Mouse (Mus musculus) heart, embryonic 10.5 days (tissue): ENCODE measurements at regions not wholly inside any gene's neighbourhood (a gene's known extent, or its start where the extent isn't known, plus 50 kb on each side); places are given as distances from the start of the nearest gene placed in this dataset.

ENCODE experiments used
- DNase-seq: peaks from one replicate; pipeline ENCODE4 v3.0.0-alpha.2; 2017; ENCODE audit warnings: low spot score
- H3K27ac ChIP-seq: fragments of 300-500 bp; sonication (generic); 2 replicates; pipeline ENCODE4 v1.5.1; 2016; ENCODE audit warnings: mild to moderate bottlenecking
- H3K27me3 ChIP-seq: fragments of 300-500 bp; sonication (generic); 2 replicates; pipeline ENCODE4 v1.6.1; 2016; ENCODE audit warnings: mild to moderate bottlenecking; ENCODE audit not compliant: poor library complexity, insufficient read depth, severe bottlenecking
- H3K36me3 ChIP-seq: fragments of 300-500 bp; sonication (generic); 2 replicates; pipeline ENCODE4 v1.6.1; 2016; ENCODE audit warnings: mild to moderate bottlenecking, moderate library complexity
- H3K4me1 ChIP-seq: fragments of 300-500 bp; sonication (generic); 2 replicates; pipeline ENCODE4 v1.6.1; 2016; ENCODE audit warnings: mild to moderate bottlenecking
- H3K4me3 ChIP-seq: fragments of 300-500 bp; sonication (generic); 2 replicates; pipeline ENCODE4 v1.5.1; 2016; ENCODE audit warnings: mild to moderate bottlenecking, moderate library complexity
- H3K9me3 ChIP-seq: fragments of 300-500 bp; sonication (generic); 2 replicates; pipeline ENCODE4 v1.6.1; 2016; ENCODE audit warnings: mild to moderate bottlenecking, moderate library complexity
- WGBS: fragments of 180-500 bp; shearing (Covaris S2); methylation state at CpG from one replicate; pipeline ENCODE4 v1.1.7; 2016; 5-methylcytosine and 5-hydroxymethylcytosine counted together

GRCm38 (mm10) chr15:93690011-93690410 is 94.3 kb upstream of the Prickle1 start:
- 66% methylated on average over 10 of the region's 10 CpGs for WGBS
- no peak for DNase-seq
- H3K4me1 ChIP-seq: peaks cover 26% of the 10 kb centered on the region
- no peaks in the 10 kb centered on the region for H3K9me3 ChIP-seq
- no peaks in the 10 kb centered on the region for H3K27me3 ChIP-seq
- H3K4me3 ChIP-seq: no peak overlapping the region
- no peaks in the 10 kb centered on the region for H3K36me3 ChIP-seq
- H3K27ac ChIP-seq: no peak overlapping the region

GRCm38 (mm10) chr15:93686385-93686784 is 90.7 kb upstream of the Prickle1 start:
- no peaks in the 10 kb centered on the region for H3K27me3 ChIP-seq
- 16% methylated on average over 9 of the region's 9 CpGs for WGBS
- H3K4me3 ChIP-seq: peak overlapping the region; percentile 25
- peaks cover 30% of the 10 kb centered on the region for H3K4me1 ChIP-seq
- H3K36me3 ChIP-seq: no peaks in the 10 kb centered on the region
- DNase-seq: no peak
- no peaks in the 10 kb centered on the region for H3K9me3 ChIP-seq
- H3K27ac ChIP-seq: peak overlapping the region; percentile 87

- H3K9me3 ChIP-seq: no peaks in the 10 kb centered on the region
- DNase-seq: no peak
- 64% methylated on average over 4 of the region's 4 CpGs for WGBS
- no peaks in the 10 kb centered on the region for H3K36me3 ChIP-seq
- no peak overlapping the region for H3K4me3 ChIP-seq
- H3K27ac ChIP-seq: no peak overlapping the region
- H3K4me1 ChIP-seq: peaks cover 14% of the 10 kb centered on the region
- no peaks in the 10 kb centered on the region for H3K27me3 ChIP-seq
These were observed 85.9 kb upstream of the Prickle1 start for GRCm38 (mm10) chr15:93681602-93682001.

DNA sequence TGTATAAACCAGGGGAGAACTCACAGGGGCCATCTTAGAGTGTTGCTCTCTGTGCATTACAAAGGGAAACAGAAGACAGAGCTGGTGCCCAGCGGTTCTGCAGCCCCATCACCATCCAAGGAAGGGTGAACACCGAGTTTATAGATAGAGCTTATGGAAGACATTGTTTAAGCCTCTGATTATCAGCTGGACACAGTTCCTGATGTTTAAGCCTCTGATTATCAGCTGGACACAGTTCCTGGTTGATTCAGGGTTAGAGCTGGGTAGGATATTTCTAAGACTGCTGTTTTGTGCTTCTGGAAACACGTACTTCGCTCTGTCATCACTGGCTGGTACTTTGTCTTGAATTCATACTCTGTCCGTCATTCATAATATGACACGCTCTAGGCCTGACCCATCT is 79.9 kb upstream of the Prickle1 start:
- DNase-seq: no peak
- no peaks in the 10 kb centered on the region for H3K9me3 ChIP-seq
- 75% methylated on average over 6 of the region's 6 CpGs for WGBS
- peaks cover 13% of the 10 kb centered on the region for H3K4me1 ChIP-seq
- H3K4me3 ChIP-seq: no peak overlapping the region
- no peaks in the 10 kb centered on the region for H3K36me3 ChIP-seq
- no peak overlapping the region for H3K27ac ChIP-seq
- H3K27me3 ChIP-seq: no peaks in the 10 kb centered on the region

- DNase-seq: no peak
- Histone ChIP-seq H3K4me1 (peaks cover 13% of the 10 kb centered on the region), H3K9me3 (no peaks in the 10 kb centered on the region), H3K4me3 (no peak overlapping the region), H3K36me3 (no peaks in the 10 kb centered on the region), H3K27ac (no peak overlapping the region), H3K27me3 (no peaks in the 10 kb centered on the region)
- 63% methylated on average over 10 of the region's 10 CpGs for WGBS
These were observed 78.3 kb upstream of the Prickle1 start for GRCm38 (mm10) chr15:93673976-93674375.

DNA sequence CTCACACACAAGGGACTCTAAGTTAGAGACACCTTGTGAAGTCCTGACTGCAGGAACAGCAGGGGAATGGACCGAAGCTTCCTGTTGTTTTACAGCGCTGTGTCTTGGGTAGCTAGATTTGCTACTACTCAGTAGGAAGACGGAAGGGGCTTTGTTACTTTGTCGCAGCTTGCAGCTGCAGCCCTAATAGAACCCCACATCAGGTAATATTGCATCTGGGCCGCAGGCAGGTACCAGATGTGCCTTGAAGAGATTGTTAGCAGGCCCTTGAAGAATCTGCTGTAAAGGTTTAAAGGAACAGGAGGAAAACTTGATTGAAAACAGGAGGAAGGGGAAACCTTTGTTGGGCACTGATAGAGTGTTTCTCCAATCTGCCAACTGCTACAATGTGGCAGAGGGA is 68.2 kb upstream of the Prickle1 start:
- Histone ChIP-seq H3K9me3 (peaks cover 5% of the 10 kb centered on the region; the same call in 1 of the 2 replicates), H3K27me3 (no peaks in the 10 kb centered on the region), H3K36me3 (no peaks in the 10 kb centered on the region), H3K27ac (no peak overlapping the region), H3K4me1 (0 out of 2 replicates have a peak, but pooled peaks cover 4% of the 10 kb centered on the region), H3K4me3 (no peak overlapping the region)
- DNase-seq: no peak
- WGBS: 48% methylated on average over 5 of the region's 5 CpGs

DNA sequence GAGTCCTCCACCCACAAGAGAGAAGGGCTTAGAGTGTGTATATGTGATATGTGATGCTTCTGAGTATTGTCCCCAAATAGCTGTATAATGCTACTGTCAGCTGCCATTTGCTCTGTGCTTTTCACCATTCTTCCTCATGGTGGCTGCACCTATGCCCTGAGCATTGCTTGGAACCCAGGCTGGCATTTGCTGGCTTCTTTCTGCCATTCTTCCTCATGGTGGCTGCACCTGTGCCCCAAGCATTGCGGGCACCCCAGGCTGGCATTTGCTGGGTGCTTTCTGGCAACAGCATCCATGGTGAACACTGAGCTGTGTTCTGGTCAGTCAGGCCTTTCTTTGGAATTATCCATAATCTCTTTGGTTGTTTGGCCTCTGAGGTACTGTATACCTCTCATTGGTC is 66.9 kb upstream of the Prickle1 start:
- WGBS: 81% methylated on average over 1 of the region's 1 CpGs
- Histone ChIP-seq H3K36me3 (no peaks in the 10 kb centered on the region), H3K27me3 (no peaks in the 10 kb centered on the region), H3K4me3 (no peak overlapping the region), H3K27ac (no peak overlapping the region; the same call in 1 of the 2 replicates), H3K9me3 (peaks cover 5% of the 10 kb centered on the region; the same call in 1 of the 2 replicates), H3K4me1 (0 out of 2 replicates have a peak, but pooled peaks cover 4% of the 10 kb centered on the region)
- no peak for DNase-seq

- Histone ChIP-seq H3K4me1 (peaks cover 9% of the 10 kb centered on the region; the same call in 1 of the 2 replicates), H3K9me3 (peaks cover 5% of the 10 kb centered on the region; the same call in 1 of the 2 replicates), H3K36me3 (no peaks in the 10 kb centered on the region), H3K27ac (no peak overlapping the region), H3K27me3 (no peaks in the 10 kb centered on the region), H3K4me3 (no peak overlapping the region)
- 94% methylated on average over 2 of the region's 2 CpGs for WGBS
- no peak for DNase-seq
These were observed 66.1 kb upstream of the Prickle1 start for GRCm38 (mm10) chr15:93661801-93662200.

DNA sequence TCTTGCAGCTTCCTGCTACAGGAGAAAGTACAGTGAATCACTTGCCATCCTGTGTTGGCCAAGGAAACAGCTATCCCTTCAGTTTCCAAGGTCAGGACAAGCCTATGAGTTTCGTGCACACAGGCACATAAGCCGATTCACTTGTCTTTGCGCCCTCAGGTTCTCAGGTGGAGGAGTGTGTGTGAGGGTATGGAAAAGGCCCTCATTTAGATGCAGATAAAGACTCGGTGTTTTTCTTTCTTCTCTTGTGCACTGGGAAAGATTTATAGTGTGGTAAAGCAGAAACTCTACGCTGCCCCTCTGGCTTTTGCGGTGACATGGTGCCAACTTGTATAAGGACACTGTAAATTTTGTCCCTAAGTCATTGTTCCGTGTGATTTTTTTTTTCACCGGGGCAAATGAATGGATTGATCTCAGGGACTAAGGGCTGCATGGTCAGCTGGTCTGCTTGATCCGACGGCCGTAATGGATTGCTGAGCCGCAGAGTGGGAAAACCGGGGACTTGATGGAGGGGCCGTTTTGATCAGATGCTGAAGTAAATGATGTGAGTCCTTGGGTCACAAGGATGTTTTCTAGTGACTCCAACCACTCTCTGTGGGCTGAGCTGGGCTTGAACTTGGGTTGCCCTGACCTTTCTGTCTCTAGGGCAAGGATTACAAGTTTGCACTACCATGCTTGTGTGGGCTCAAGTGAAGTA is 65.4 kb upstream of the Prickle1 start:
- DNase-seq: no peak
- Histone ChIP-seq H3K27me3 (no peaks in the 10 kb centered on the region), H3K4me3 (no peak overlapping the region), H3K4me1 (peaks cover 15% of the 10 kb centered on the region), H3K36me3 (no peaks in the 10 kb centered on the region), H3K27ac (no peak overlapping the region), H3K9me3 (peaks cover 5% of the 10 kb centered on the region; the same call in 1 of the 2 replicates)
- 90% methylated on average over 14 of the region's 14 CpGs for WGBS

- H3K9me3 ChIP-seq: peaks cover 5% of the 10 kb centered on the region; the same call in 1 of the 2 replicates
- peaks cover 22% of the 10 kb centered on the region for H3K4me1 ChIP-seq
- WGBS: 81% methylated on average over 6 of the region's 6 CpGs
- H3K36me3 ChIP-seq: no peaks in the 10 kb centered on the region
- H3K27ac ChIP-seq: peak overlapping the region; percentile 79
- no peaks in the 10 kb centered on the region for H3K27me3 ChIP-seq
- no peak overlapping the region for H3K4me3 ChIP-seq
- peak; percentile 69 for DNase-seq
These were observed 61.5 kb upstream of the Prickle1 start for GRCm38 (mm10) chr15:93657171-93657570.

- no peak for DNase-seq
- 40% methylated on average over 6 of the region's 6 CpGs for WGBS
- Histone ChIP-seq H3K36me3 (no peaks in the 10 kb centered on the region), H3K27ac (peak overlapping the region; percentile 79), H3K4me1 (peaks cover 25% of the 10 kb centered on the region), H3K27me3 (no peaks in the 10 kb centered on the region), H3K4me3 (no peak overlapping the region), H3K9me3 (peaks cover under 1% of the 10 kb centered on the region; the same call in 1 of the 2 replicates)
These were observed 61.0 kb upstream of the Prickle1 start for GRCm38 (mm10) chr15:93656713-93657112.

DNA sequence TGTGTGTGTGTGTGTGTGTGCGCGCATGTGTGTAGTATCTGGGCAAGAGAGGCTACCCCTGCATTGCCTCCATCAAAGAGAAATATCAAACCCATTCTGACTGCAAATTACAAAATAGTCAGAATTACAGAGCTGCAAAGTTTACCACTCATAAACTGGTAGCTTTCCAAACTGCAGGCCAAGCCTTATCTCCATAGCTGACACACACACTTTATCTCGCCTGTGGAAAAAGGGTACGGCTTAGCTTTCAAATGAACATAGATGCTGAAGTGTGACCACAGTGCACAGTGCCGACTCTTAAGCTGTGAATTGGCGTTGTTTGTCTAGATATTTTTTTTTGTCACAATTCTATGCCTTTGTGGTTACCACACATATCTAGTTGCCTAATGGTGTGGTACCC is 60.1 kb upstream of the Prickle1 start:
- Histone ChIP-seq H3K9me3 (no peaks in the 10 kb centered on the region), H3K27ac (peak overlapping the region; percentile 79; the same call in 1 of the 2 replicates), H3K36me3 (no peaks in the 10 kb centered on the region), H3K27me3 (no peaks in the 10 kb centered on the region), H3K4me1 (peaks cover 35% of the 10 kb centered on the region), H3K4me3 (no peak overlapping the region)
- 62% methylated on average over 6 of the region's 6 CpGs for WGBS
- DNase-seq: peak; percentile 65

DNA sequence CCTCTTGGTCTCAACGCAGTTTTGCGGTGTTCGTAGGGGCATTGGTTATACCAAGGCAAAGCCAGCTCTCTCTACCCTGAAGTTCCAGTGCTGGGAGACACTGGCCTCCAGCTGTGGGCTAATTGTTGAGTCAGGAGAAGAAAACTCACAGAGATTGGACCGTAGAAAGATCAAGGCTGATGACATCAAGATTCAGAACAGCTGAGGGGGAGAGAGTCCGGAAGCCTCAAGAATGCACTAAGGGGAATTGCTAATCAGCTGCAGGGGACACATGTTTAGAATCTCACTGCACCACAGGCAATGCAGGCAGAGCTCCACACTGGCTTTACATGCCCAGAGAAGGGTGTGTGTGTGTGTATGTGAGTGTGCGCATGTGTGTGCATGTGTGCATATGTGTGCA is 59.6 kb upstream of the Prickle1 start:
- Histone ChIP-seq H3K27me3 (no peaks in the 10 kb centered on the region), H3K4me1 (peaks cover 40% of the 10 kb centered on the region), H3K9me3 (no peaks in the 10 kb centered on the region), H3K4me3 (no peak overlapping the region), H3K27ac (peak overlapping the region; percentile 29; the same call in 1 of the 2 replicates), H3K36me3 (no peaks in the 10 kb centered on the region)
- no peak for DNase-seq
- 85% methylated on average over 6 of the region's 6 CpGs for WGBS
